Mouse (Mus musculus): Measurements from ENCODE around the gene Hmx1. TPM values are rescaled to one million over a fixed set of nuclear protein-coding genes. Genes with fewer than 3 reads are reported as not detected.
A peak's percentile ranks its signal among the peaks of the same experiment; 100 is the strongest.

The Hmx1 gene
- not detected for total RNA-seq (2021)
- long read RNA-seq, experiment 1 = 0 reads
- long read RNA-seq, experiment 2 = 0 reads

DNA sequence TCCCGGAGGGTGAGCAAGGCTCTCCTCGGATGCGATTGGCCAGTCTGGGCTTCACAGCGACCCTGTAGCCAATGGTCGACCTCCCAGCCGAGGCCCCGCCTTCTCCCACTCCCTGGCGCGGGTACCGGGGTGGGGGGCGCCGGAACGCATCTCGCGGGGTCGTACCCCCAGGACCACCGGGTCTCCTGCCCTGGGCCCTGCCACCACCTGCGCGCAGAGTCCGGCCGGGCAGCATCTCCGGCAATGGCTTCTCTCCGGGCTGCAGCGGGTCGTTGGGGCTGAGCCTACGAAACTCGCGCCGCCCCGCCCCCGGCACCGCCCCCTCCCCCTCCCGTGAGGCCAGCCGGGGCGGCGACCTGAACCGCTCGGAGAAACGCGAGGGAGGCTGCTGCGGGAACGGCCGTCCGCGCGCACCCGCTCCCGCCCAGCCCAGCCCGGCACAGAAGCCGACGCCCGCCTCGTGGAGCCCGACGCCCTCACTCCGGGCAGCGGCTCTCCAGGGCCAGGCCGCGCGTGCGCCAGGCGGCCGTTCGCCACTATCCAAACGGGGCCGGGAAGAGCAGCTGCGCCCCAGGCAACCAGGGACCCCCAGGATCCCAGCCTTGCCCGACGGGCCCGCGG lies at the start of gene Hmx1:
TSS of gene Hmx1 (plus strand) at position 618 of the 621 bp plus-strand sequence.
- DNase-seq = no peak

GRCm38 (mm10) chr5:35345084-35345483 lies 43.8 kb upstream of the Hmx1 start:
- no peak for DNase-seq

- peak; percentile 48 to 76 for DNase-seq
Measured at GRCm38 (mm10) chr5:35348794-35349193, 40.1 kb upstream of the Hmx1 start.

DNA sequence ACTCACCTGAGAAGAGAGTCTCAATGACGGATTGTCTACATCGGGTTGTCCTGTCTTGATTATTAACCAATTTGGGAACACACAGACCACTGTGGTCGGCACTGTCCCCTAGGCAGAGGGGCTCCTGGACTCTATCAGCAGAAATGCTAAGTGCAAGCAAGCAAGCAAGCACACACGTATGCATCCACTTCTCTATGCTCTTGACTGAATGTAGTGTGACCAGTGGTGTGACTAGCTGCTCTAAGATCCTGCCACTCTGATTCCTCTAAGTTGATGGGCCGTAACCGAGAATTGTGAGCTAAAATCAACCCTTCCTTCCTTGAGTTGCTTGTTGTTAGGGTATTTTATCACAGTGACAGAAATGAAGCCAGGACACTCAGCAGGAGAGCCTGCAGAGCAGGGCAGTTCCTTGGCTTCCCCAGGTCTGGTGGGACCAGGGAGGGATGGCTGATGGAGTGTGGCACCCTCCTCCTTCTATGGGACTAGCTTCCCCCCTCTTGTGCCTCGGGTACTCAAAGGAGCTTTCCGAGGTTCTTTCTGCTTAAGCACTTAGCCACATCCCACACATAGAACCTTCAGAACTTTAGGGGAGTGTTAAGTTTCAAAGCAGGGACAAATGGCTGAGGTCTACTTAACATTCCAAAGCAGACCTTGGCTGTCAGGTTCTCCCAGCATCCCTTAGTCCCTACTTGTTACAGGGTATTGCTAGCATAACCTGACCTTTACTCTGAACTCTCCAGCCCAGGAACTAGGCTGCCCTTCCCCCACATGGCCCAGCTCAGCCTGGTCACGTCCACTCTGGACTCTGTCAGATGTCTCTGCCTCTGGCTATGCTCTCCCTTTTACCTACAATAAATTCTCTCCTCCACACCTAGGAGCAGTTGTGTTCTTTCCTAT lies 31.1 kb upstream of the Hmx1 start:
- DNase-seq = no peak

DNA sequence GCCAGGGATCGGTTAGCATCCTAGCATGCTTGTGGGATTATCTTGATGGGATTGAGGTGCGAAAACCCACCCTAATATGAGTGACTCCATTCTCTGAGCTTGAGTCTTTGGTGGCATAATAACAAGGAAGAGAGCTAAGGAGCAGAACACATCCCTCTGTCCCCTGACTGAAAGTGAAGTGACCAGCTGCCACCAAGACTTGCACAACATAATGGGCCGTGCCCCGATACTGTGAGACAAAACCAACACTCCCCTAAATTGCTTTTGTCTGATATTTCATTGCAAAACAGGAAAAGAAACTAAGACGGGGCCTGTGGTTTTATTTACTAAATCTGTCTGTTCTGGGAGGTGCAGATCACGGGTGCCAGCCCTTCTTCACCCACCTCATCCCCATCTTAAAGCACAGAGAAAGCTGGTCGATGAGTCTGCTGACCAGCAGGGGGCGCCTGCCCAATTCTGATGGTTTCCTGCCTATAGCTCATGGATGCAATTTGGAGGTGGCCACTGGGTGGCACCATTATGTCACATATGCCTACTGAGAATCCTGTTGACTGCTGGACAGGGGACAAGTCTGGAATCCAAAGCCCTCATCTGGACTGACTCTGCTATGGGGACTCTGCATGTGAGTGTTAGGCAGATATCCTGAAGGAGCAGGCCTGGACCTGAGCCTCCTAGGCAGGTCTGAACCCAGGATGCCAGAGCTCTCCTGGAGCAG lies 27.2 kb upstream of the Hmx1 start:
- peak; percentile 86 to 95 for DNase-seq

DNA sequence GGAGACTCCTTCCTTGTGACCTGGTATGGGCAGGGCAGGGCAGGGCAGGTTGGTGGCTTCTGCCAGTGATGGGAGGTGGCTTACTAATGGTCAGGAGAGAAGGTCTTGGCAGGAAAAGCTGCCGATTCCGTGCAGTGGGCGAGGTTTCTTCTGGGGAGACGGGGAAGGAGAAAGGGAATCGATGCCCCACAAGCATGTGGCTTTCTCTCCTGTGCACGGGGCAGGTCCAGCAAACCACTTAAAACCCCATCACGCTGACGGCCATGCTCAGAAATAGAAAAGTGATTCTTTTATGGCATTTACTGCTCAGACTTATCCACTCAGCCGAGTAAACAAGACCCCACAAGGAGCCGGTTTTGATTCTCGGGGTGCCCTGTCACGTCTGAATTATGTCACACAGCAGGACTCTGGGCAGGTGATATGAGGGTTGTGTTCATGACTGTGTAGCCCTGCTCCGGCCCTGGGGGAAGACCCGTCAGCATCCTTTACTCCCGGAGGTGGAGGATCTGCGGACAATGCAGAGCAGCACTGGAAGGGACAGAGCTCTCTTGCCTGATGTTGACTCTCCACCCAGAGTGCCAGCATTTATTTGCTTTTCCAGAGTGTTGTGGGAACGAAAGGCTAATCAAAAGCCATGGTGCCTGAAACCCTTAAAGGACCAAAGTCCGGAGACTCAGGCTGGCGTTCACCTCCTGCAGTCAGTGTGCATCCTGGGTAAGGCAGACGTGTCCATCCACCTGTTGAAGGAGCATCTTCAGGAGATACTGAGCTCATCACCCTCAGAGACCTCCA lies 22.5 kb upstream of the Hmx1 start:
- DNase-seq = no peak

- no peak for DNase-seq
Measured at GRCm38 (mm10) chr5:35368916-35369315, 20.0 kb upstream of the Hmx1 start.

DNA sequence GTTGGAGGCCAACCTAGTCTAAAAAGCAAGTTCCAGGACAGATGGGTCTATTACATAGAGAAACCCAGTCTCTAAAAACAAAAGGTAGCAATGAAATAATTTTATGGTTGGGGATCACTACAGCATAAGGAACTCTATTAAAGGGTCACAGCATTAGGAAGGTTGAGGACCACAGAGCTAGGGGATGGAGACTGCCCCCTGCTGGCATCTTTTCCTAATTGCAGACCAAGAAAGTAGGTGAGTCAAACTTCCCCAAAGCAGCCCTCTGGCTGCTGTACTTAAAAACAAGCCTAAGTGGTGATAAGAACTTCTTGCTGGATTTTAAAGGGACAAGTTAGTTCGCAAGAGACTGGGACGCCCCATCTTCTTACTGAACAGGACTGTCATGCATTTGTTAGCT lies 9.8 kb upstream of the Hmx1 start:
- no peak for DNase-seq

DNA sequence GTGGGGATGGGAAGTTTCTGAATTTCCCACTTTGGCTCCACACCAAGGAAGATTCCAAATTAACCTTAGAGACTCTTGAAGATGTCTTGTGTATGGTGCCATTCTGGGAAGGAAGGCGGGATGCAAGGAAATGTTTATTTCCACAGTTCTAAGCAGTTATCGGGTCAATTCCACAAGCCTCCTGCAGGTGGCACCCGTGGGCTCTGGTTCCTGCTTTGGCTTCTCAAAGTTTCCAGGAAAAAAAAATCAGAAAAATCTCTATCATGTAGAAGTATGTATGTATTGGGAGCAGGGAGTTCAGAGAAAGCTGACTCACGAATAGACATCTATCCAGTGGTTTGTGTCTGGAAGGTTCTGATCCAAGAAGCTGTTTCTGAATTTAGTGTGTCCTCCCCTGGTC lies 9.1 kb upstream of the Hmx1 start:
- peak in 1 of 2 experiments; percentile 58 for DNase-seq

DNA sequence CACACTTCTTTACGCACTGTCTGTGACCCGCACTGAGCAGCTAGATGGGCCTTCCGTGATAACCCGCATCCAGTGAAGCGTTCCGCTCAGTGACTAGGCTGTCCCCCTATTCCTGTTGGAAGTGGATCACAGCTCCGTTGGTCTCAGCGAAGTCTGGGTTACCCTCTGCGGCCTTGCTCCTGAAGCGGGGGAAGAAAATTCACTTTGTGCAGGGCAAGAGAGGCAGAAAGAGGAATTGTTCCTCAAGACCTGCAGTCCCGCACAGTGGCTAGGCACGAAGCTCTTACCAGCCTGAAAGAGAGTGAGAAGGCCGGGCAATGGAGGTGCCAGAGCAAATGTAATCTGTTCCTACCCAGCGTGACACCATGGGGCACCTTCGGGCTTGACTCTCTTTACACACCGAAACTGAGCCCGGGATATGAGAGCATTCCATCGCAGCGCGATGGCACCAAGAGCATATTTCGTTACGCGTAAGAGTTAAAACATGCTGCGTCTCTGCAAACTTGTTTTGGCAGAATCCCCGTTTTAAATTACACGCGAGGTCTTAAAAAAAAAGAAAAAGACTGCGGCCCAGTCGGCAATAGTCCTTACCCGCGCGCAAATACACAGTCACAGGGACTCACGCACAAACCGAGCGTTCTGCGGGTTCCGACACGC lies 946 bp upstream of the Hmx1 start:
- no peak for DNase-seq

DNA sequence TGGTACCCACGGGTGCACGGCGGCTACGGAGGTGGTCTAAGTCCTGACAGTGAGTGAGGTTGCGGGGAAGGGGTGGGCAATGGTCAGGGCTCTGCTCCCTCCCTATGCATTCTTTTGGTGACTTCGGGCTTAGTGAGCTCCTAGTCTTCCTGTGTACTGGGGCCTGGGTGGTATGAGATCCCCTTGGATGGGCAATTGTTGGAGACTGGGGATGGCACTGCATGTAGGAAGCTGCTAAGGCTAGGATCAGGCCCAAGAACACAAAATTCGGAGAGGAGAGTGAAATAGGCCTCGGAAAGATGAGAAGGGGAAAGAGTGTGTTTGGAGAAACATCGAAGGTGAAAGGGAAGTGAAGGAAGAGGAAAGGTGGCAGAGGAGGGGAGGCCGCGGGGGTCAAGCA lies 533 bp downstream of the Hmx1 start:
- DNase-seq = no peak

- DNase-seq = no peak
Measured at GRCm38 (mm10) chr5:35389915-35390314, 1.0 kb downstream of the Hmx1 start.

DNA sequence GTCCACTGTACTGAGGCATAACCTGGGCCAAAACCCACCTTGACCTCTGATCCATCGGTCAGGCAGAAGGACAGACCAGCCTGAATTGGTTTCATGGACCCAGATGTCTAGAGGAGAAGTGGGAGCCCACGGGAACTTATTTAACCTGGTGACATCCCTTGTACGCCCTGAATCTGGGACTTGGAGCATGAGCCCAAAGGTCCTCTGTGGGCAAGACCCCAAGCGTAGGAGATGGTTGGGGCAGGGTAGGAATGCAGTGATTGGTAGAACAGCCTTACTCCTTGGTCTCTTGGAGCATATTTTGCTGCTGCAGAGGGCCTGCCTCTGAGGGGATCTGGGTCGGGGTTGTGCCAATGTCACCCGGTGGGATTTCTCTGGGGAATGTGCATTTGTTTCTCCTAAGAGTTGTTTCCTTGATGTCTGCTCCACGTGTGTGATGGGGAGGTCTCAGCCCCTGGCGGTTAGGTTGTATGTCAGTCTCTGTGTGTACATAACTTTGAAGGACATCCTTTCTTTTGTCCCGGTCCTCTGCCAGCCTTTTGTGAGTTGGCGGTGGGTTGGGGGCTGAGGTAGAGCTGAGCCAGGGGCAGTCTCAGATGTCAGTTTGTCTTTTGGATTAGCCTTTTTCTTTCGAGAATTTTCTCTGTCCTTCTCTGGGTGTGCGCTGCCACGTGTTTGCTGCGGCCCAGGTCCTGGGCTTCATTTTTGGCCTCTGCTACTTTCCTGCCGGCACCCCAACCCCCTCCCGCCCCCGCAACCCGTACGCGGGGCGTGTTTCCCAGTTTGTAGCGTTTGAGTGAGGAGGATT lies 2.1 kb downstream of the Hmx1 start:
- no peak for DNase-seq

- DNase-seq = no peak
Measured at GRCm38 (mm10) chr5:35391656-35392333, 2.9 kb downstream of the Hmx1 start.

DNA sequence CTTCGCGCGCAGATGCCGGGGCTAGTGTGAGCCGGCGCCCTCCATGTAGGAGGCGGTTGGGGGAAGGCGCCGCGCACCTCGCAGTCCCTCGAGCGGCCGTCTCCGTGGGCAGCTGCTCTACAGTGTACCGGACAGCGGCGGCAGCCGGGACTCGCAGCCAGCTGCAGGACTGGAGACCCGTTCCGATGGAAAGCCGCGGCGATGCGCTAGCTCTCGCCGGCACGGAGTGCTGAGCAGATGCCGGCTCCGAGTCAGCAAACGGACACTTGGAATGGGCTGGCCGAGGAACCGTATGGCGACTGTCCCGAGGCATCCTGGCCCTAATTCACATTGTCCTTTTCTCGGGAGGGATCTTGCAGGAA lies 3.4 kb downstream of the Hmx1 start:
- no peak for DNase-seq

DNA sequence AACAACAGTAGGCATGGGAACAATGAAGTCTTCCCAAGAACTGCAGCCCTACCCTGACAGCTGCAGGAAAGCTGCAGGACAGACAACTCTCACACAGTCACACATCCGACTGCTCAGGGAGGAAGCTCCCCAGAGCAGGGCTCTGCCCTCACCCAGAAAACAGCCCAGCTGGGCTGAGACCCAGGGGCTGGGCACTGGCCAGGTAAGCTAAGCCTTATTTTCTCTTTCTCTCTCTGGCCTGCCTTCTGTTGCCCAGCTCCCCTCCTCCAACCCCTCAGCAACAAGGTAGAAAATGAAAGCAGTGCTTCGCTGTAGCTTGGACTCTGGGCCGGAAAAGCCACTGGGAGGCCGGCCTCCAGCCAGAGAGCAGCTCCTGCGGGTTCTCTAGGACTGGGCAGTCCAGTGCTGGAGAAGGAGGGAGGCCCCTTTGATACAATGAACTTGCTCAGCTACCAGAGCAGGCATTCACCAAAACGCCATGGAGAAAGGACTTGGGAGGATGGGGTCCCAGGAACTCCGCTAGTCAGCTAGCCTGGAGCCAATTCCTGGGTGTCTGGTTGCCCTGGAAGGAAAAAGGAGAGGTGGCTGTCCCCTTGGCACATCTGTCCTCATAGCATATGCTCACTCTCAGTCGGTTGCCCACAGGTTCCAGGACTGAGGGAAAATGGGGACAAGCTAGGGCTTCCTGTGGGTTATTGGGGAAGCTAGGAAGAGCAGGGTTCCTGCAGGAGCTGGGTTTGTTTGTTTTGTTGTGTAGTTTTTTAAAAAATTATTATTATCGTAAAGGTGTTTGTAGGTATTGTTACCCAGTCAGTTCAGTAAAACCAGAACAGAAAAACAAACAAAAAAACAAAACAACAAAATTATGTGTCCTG lies 6.9 kb downstream of the Hmx1 start:
- no peak for DNase-seq

- no peak for DNase-seq
Measured at GRCm38 (mm10) chr5:35396976-35397641, 8.2 kb downstream of the Hmx1 start.

GRCm38 (mm10) chr5:35397642-35398309 lies 8.9 kb downstream of the Hmx1 start:
- no peak for DNase-seq

Data from heart, adult 18-20 months (tissue).